Mouse (Mus musculus): ENCODE data around the gene Ffar1.

Ffar1 gene

DNA sequence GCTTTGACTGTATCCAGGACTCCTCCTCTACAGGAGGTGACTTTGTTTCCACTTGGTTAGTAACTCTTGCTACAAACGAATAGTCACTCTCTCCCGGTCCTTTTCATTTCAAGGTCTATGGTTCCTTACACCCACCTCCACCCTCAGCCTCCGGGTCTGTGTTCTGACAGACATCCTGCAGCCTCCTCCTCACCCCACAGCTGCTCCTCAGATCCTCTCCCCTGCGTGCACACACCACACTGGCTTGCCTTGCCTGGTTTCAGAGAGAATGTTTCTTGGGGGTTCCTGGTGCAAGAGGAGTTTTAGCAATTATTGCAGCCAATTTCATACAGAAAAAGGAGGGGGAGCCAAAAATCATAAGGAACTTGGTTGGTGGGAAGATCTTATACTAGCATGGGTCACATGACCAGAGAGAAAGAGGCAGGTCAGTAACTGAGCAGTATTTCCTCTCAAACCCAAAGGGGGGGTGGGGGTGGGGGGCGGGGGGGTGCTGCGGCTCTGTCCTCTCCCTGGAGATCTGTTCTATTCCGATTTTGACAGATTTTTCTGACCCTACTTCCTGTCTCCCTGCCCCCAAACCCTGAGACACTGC, 40.4 kb downstream of the Ffar1 start:
- in situ Hi-C loops (cut with MboI; ENCODE audit: low pct_unique_long_range_greater_than_20kb in 1 of 2, low sequenced_read_pairs in 2 of 2, unreplicated experiment in 1 of 2), result no loop called here

DNA sequence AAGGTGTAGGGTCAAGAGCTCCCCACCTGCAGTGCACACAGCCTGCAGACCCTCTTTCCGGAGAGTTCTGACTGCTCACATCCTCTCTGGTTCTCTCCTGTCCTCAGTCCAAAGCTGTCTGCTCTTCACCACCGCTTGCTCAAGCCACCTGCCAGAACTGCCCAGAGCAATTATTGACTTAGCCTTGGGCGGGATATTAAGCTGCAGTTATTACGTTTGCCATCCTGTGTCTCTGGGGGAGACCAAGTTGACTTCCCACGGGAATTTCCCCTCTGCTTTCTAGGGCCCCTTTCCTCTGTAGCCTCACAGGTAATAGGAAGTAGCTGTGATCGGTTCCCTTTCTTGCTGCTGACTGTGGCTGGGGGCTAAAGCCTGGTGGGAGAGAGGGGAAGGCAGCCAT, 41.2 kb downstream of the Ffar1 start:
- in situ Hi-C loops (cut with MboI; ENCODE audit: low pct_unique_long_range_greater_than_20kb in 1 of 2, low sequenced_read_pairs in 2 of 2, unreplicated experiment in 1 of 2), result no loop called here

DNA sequence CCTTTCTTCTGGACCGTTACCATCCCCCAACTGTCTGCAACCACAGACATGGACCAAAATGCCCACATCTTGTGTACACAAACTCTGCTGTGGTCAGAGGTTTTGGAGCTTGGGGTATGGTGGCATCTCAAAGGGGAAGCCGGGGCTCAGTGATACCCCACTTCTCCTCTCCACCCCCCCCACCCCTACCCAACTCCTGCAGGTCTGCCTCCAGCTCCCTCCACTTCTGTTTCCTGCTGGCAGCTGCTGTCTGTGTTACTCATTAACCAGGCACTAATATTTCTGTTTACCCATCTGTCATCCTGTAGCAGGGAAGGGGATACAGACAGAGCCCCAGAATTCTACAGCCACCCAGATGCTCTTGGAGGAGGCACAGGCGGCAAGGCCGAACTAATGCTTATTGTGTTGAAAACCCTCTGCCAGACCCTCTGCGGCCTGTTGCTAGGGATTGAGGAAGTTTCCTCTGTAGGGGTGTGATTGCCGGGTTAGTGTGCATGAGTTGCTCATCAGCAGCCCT, 49.0 kb downstream of the Ffar1 start:
- in situ Hi-C loops (cut with MboI; ENCODE audit: low pct_unique_long_range_greater_than_20kb in 1 of 2, low sequenced_read_pairs in 2 of 2, unreplicated experiment in 1 of 2), result loop anchor here in 1 of 2 experiments (10.0 kb wide), 1 partner anchor 162 kb away; the partner anchor contains the start of genes Fam187b and Lsr

- in situ Hi-C loops (cut with MboI; ENCODE audit: low pct_unique_long_range_greater_than_20kb in 1 of 2, low sequenced_read_pairs in 2 of 2, unreplicated experiment in 1 of 2), result loop anchor here in 1 of 2 experiments (10.0 kb wide), 1 partner anchor 163 kb away; the partner anchor contains the start of genes Fam187b and Lsr
Measured at GRCm38 (mm10) chr7:30811757-30812290, 49.5 kb downstream of the Ffar1 start.

- in situ Hi-C loops (cut with MboI; ENCODE audit: low pct_unique_long_range_greater_than_20kb in 1 of 2, low sequenced_read_pairs in 2 of 2, unreplicated experiment in 1 of 2), result loop anchor here in 1 of 2 experiments (10.0 kb wide), 1 partner anchor 164 kb away; the partner anchor contains the start of genes Fam187b and Lsr
Measured at GRCm38 (mm10) chr7:30810319-30810718, 51.0 kb downstream of the Ffar1 start.

Measured in mouse embryonic stem cell (cell line).